ENCODE assay signal across 12 mouse cellular contexts in the genomic region with DNA sequence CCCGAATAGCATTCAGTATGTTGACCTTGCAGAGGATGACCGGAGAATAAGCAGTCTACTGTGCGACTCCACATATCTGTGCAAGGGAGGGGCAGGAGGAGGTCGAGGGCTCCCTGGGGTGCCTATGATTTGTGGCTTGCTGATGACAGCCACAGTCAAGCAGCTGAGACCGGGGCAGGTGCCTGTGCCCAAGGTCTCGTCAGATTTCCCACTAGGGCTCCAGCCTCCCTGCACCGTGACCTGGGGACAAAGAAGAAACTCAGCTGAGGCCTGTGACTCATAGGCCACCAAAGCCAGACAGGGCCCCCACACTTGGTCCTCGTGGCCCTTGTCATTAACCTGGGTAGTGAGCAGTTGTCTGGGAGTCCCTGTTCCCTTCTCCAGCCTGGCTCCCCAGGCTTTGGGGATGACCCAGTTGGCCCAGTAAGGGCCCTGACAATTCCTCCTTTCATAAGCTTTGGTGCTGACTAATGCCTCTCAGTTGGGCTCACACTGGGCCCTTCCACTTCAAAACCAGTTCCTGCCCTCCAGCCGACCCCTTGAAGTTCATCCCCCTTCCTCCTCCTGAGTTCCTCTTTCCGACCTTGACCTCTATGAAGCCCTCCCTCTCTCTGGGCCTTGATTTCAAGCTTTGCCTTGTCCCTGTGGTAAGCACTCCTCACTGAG. TPM values are rescaled to one million over a fixed set of nuclear protein-coding genes. Genes with fewer than 3 reads are reported as not detected.
DNase-seq lines count a peak whose midpoint lies in the region; ATAC-seq lines count a peak whose summit lies in the region.
"Had no signal": no experiment of that assay in that cellular context is flagged by ENCODE, and none has a peak within 500 bp of the region (broad histone marks: within the 10 kb centered on the region; RNA-seq: fewer than 3 reads in every experiment).

No protein-coding gene starts in this region.

- DNase-seq in layer of hippocampus, adult 11-12 months (ENCODE audit: low spot score), result peak; percentile 30
- DNase-seq in layer of hippocampus, postnatal 10 days (ENCODE audit: low spot score in 2 of 2), result no peak
- DNase-seq in NIH3T3 (ENCODE audit: low read depth), result peak; percentile 47
- DNase-seq in heart, embryonic 10.5 days (ENCODE audit: low spot score), result no peak
- no peak for DNase-seq in cerebellum, adult 11-12 months
- no peak for DNase-seq in kidney, postnatal 14 days
- DNase-seq in embryonic facial prominence, embryonic 10.5 days (ENCODE audit: low spot score), result no peak
- DNase-seq: thymus, postnatal 4 days had no signal

- peaks cover 21% of the 10 kb centered on the region for H3K27me3 ChIP-seq in heart, embryonic 10.5 days (ENCODE audit: insufficient read depth, poor library complexity, severe bottlenecking)
- peaks cover 77% of the 10 kb centered on the region for H3K27me3 ChIP-seq in embryonic facial prominence, embryonic 10.5 days (replicated peaks; ENCODE audit: low read depth, poor library complexity, severe bottlenecking)
- H3K27me3 ChIP-seq: hindbrain, embryonic 15.5 days had no signal

- WGBS in heart, embryonic 10.5 days, result 55% methylated on average over 10 of the region's 10 CpGs
- 77% methylated on average over 10 of the region's 10 CpGs for WGBS in embryonic facial prominence, embryonic 10.5 days

- H3K4me3 ChIP-seq in heart, embryonic 10.5 days, result no peak overlapping the region
- H3K4me3 ChIP-seq in embryonic facial prominence, embryonic 10.5 days, result no peak overlapping the region
- H3K4me3 ChIP-seq: hindbrain, embryonic 15.5 days; liver, embryonic 12.5 days had no signal

- peaks cover 72% of the 10 kb centered on the region for H3K4me1 ChIP-seq in heart, embryonic 10.5 days
- H3K4me1 ChIP-seq in embryonic facial prominence, embryonic 10.5 days, result peaks cover 34% of the 10 kb centered on the region

- peak; percentile 58 for ATAC-seq in megakaryocyte, adult 5-6 weeks (ENCODE audit: poor library complexity, severe bottlenecking)
- ATAC-seq: liver, embryonic 12.5 days had no signal

- peak overlapping the region; percentile 75; the same call in 1 of the 2 replicates for H3K27ac ChIP-seq in heart, embryonic 10.5 days
- H3K27ac ChIP-seq in embryonic facial prominence, embryonic 10.5 days (replicated peaks), result no peak overlapping the region
- H3K27ac ChIP-seq: hindbrain, embryonic 15.5 days; liver, embryonic 12.5 days had no signal

- H3K9me3 ChIP-seq in heart, embryonic 10.5 days, result no peaks in the 10 kb centered on the region
- H3K9me3 ChIP-seq in embryonic facial prominence, embryonic 10.5 days, result no peaks in the 10 kb centered on the region
- H3K9me3 ChIP-seq: hindbrain, embryonic 15.5 days; liver, embryonic 12.5 days had no signal

- no peaks in the 10 kb centered on the region for H3K36me3 ChIP-seq in heart, embryonic 10.5 days
- H3K36me3 ChIP-seq in embryonic facial prominence, embryonic 10.5 days (replicated peaks), result no peaks in the 10 kb centered on the region
- H3K36me3 ChIP-seq: hindbrain, embryonic 15.5 days; liver, embryonic 12.5 days had no signal

RNA-seq across cellular contexts. Expression of a gene that starts 39.4 kb away (rescaled TPM):
- total RNA-seq in layer of hippocampus, postnatal 10 days (2021), result under 1 TPM; 0.59 to 0.71 TPM
- 0.11 and 0.21 TPM in 2 replicates for polyA plus RNA-seq in heart, embryonic 10.5 days (2016; fragmentation: Nextera tagmentation; extraction: Ambion mirVana)
- total RNA-seq in megakaryocyte, adult 5-6 weeks (2015), result 0.18 and 0.31 TPM in 2 replicates
- total RNA-seq in megakaryocyte, adult 5-6 weeks (2017), result 1.1 and 6.7 TPM in 2 replicates
- 0.09 and 0.36 TPM in 2 replicates for polyA plus RNA-seq in embryonic facial prominence, embryonic 10.5 days (2016; fragmentation: Nextera tagmentation; extraction: Ambion mirVana)
- polyA plus RNA-seq: kidney, embryonic 14.5 days; liver, embryonic 12.5 days had no signal

Comparison
In these comparisons a context has a peak if more than half of its experiments do, and no peak if none do; other contexts are left out.
1. DNase-seq: peak in layer of hippocampus, adult 11-12 months (single experiment) and NIH3T3 (single experiment); none in layer of hippocampus, postnatal 10 days (0 of 2), heart, embryonic 10.5 days (single experiment), cerebellum, adult 11-12 months (single experiment), kidney, postnatal 14 days (single experiment) and embryonic facial prominence, embryonic 10.5 days (single experiment).